In genomic region chr17:15808468-15809374, GRCm38 (mm10) we compare ENCODE assay signal across 10 mouse cellular contexts. TPM values are rescaled to one million over a fixed set of nuclear protein-coding genes. Genes with fewer than 3 reads are reported as not detected.
A peak's percentile ranks its signal among the peaks of the same experiment; 100 is the strongest.
DNase-seq lines count a peak whose midpoint lies in the region; ATAC-seq and TF ChIP-seq lines count a peak whose summit lies in the region.
"Had no signal": no experiment of that assay in that cellular context is flagged by ENCODE, and none has a peak within 500 bp of the region (broad histone marks: within the 10 kb centered on the region; RNA-seq: fewer than 3 reads in every experiment).

No protein-coding gene starts in this region.

- no peak for ATAC-seq in hindbrain, embryonic 11.5 days (ENCODE audit: low FRiP score)

- H3K36me3 ChIP-seq in hindbrain, embryonic 10.5 days = peaks cover 55% of the 10 kb centered on the region
- H3K36me3 ChIP-seq in hindbrain, embryonic 11.5 days (ENCODE audit: control insufficient read depth, insufficient read depth, low read length) = peaks cover 7% of the 10 kb centered on the region
- H3K36me3 ChIP-seq: G1E had no signal

- H3K9ac ChIP-seq in hindbrain, embryonic 11.5 days (ENCODE audit: low read depth, low read length) = no peak overlapping the region

- peak overlapping the region; percentile 62 for H3K27ac ChIP-seq in hindbrain, embryonic 10.5 days
- H3K27ac ChIP-seq in hindbrain, embryonic 11.5 days (ENCODE audit: low read depth, low read length) = no peak overlapping the region
- 0 out of 2 replicates have a peak overlapping the region, but pooled peaks have one; percentile 24 for H3K27ac ChIP-seq in cortical plate, adult 2 months (ENCODE audit: insufficient read depth, low read length)

- H3K4me2 ChIP-seq in hindbrain, embryonic 11.5 days (replicated peaks; ENCODE audit: low read depth, low read length) = no peak overlapping the region

- 30% methylated on average over 10 of the region's 10 CpGs for WGBS in hindbrain, embryonic 10.5 days
- 33% methylated on average over 10 of the region's 10 CpGs for WGBS in hindbrain, embryonic 11.5 days

- H3K27me3 ChIP-seq in hindbrain, embryonic 10.5 days (ENCODE audit: insufficient read depth, poor library complexity, severe bottlenecking) = no peaks in the 10 kb centered on the region
- no peaks in the 10 kb centered on the region for H3K27me3 ChIP-seq in hindbrain, embryonic 11.5 days (ENCODE audit: control insufficient read depth, insufficient read depth, low read length)

- no peak overlapping the region; the same call in 1 of the 2 replicates for H3K4me3 ChIP-seq in hindbrain, embryonic 10.5 days
- H3K4me3 ChIP-seq in hindbrain, embryonic 11.5 days (ENCODE audit: low read depth, low read length) = no peak overlapping the region
- no peak overlapping the region for H3K4me3 ChIP-seq in cortical plate, adult 2 months (ENCODE audit: insufficient read depth, low read length)

- peak; percentile 29 for DNase-seq in hindbrain, embryonic 10.5 days (ENCODE audit: low spot score)
- DNase-seq in hindbrain, embryonic 11.5 days (ENCODE audit: low spot score) = no peak
- peak; percentile 91 for DNase-seq in forelimb bud, embryonic 11.5 days (ENCODE audit: low read depth, low spot score)
- DNase-seq in lung, postnatal 10 days = peak; percentile 46
- DNase-seq in urinary bladder, postnatal 10 days (ENCODE audit: low spot score) = no peak
- DNase-seq in layer of hippocampus, postnatal 10 days (ENCODE audit: low spot score in 2 of 2) = no peak
- DNase-seq in layer of hippocampus, postnatal 36 days = no peak
- DNase-seq: cerebellum, adult 18-20 months had no signal

- TF ChIP-seq CTCF in cortical plate, adult 2 months (IDR thresholded peaks at IDR 0.05; ENCODE audit: extremely low read depth, insufficient read depth, low read length) = no peak

- no peak for TF ChIP-seq POLR2A in cortical plate, adult 2 months (IDR thresholded peaks at IDR 0.05; ENCODE audit: extremely low read depth, insufficient read depth, low read length)

- peaks cover 48% of the 10 kb centered on the region for H3K4me1 ChIP-seq in hindbrain, embryonic 10.5 days (replicated peaks)
- H3K4me1 ChIP-seq in hindbrain, embryonic 11.5 days (replicated peaks; ENCODE audit: control insufficient read depth, insufficient read depth, low read length) = peaks cover 3% of the 10 kb centered on the region; the same call in 1 of the 2 replicates
- H3K4me1 ChIP-seq in cortical plate, adult 2 months (ENCODE audit: control insufficient read depth, insufficient read depth, low read length) = no peaks in the 10 kb centered on the region

- no peaks in the 10 kb centered on the region for H3K9me3 ChIP-seq in hindbrain, embryonic 10.5 days
- H3K9me3 ChIP-seq in hindbrain, embryonic 11.5 days (ENCODE audit: control insufficient read depth, low read length) = no peaks in the 10 kb centered on the region
- H3K9me3 ChIP-seq: G1E had no signal

RNA-seq across cellular contexts. Expression of gene Rgmb, which starts 22.1 kb away (rescaled TPM):
- polyA plus RNA-seq in hindbrain, embryonic 10.5 days (2016; fragmentation: Nextera tagmentation; extraction: Ambion mirVana) = 29.3 and 75.7 TPM in 2 replicates
- polyA plus RNA-seq in hindbrain, embryonic 11.5 days (2014; fragmentation: Nextera tagmentation; extraction: Ambion mirVana) = 102 and 107 TPM in 2 replicates
- 39.5 and 40.4 TPM in 2 replicates for polyA plus RNA-seq in cortical plate, adult 2 months (2012; rRNA removed)
- 100 to 1,000 TPM; 108 to 113 TPM for total RNA-seq in layer of hippocampus, postnatal 10 days (2021)
- 10 to 100 TPM; 76.0 to 82.0 TPM for total RNA-seq in layer of hippocampus, postnatal 36 days (2021)
- polyA plus RNA-seq: G1E had no signal

Comparison
In these comparisons a context has a peak if more than half of its experiments do, and no peak if none do; other contexts are left out.
1. DNase-seq: peak in hindbrain, embryonic 10.5 days (single experiment), forelimb bud, embryonic 11.5 days (single experiment) and lung, postnatal 10 days (single experiment); none in hindbrain, embryonic 11.5 days (single experiment), urinary bladder, postnatal 10 days (single experiment), layer of hippocampus, postnatal 10 days (0 of 2) and layer of hippocampus, postnatal 36 days (0 of 2).